Mouse (Mus musculus): ENCODE measurements around the gene Wdr45.
"Not testable (repeated sequence)": the region's sequence is repeated elsewhere in the genome, so short reads cannot be mapped to it uniquely, and the experiment has no call there.

The Wdr45 gene

DNA sequence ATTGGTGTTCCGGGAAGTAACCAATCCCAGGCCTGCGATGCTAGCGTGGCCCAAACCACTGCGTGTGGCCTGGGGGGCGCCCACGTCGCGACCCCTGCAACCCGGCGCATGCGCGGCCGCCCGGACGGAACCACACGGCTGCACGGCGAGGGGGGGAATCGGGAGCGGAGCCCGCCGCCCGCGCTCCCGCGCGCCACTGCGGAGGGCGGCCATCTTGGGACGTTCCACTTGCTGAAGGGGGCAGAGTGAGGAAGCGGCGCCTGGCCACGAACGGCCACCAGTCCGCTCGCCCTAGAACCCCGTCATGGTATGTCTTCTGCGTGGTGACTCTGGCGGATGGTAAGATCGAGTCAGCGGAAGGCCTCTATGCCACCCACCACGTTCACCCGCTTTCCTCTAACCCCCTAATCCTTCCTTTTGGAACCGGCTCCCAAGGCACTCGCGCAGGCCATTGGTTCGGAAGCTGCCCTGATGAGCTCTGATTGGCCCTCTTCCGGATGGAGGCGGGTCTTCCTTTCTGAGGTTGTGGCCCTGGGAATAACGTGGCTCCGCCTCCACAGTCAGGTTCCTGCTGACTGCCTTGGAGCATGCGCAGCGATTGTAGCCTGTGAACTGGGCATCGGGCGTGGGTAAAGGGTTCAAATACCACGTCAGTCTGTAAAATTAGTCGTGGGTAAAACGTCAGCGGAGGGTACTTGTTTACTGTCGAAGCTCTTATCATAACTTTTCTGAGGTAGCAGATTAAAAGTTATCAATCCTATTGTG lies at the start of gene Wdr45:
TSS of gene Wdr45 (plus strand) at position 199 of the 765 bp plus-strand sequence.
- peak; percentile 90 for DNase-seq

DNA sequence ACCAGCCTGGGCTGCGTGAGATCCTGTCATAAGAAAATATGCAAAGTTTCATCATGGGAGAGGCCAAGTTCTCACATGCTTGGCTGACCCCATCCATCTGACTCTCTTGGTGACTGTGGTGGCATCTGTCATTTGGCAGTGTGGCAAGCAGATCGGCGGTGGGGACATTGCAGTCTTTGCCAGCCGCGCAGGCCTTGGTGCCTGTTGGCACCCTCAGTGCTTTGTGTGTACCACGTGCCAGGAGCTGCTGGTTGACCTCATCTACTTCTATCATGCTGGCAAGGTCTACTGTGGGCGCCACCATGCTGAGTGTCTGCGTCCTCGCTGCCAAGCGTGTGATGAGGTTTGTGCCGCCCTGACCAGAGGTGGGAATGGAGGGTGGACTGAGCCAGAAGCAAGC lies 49.3 kb upstream of the Wdr45 start:
- DNase-seq, result no peak

DNA sequence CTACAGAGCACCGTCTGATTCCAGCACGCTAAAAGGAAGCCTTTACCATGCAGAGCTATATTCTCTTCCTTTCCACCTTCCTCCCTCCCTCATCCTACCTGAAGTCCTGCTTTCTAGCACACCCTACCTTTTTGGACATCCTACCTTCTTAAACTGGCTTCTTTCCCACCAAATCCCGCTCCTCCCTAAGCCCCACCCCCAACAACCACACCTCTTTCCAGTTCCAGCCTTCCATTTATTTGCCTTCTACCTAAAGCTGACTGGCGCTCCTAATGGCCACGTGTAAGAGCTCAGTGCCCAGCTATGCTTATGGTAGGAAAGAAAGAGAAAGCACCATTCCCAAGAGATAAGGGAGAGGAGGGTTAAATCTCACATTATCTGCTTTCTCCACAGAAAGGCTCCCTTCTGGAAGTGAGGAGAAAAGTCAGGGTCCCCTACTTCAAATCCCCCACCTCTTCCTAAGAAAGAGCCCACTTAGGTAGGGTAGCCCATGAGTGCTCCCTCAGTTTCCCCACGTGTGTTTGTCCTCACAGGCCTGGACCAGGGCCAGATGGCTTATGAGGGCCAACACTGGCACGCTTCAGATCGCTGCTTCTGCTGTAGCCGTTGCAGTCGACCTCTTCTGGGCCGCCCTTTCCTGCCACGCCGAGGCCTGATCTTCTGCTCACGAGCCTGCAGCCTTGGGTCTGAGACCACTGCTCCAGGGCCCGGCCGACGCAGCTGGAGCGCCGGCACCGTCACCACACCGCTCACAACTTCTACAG lies 48.2 kb upstream of the Wdr45 start:
- no peak for DNase-seq

- DNase-seq, result peak; percentile 60
Observed at GRCm38 (mm10) chrX:7670390-7670881, 43.7 kb upstream of the Wdr45 start.

- DNase-seq, result peak; percentile 57
Observed at GRCm38 (mm10) chrX:7670921-7671623, 43.1 kb upstream of the Wdr45 start, which contains the start of gene Plp2. Gene Plp2 (minus strand): TSS chrX:7671390.

DNA sequence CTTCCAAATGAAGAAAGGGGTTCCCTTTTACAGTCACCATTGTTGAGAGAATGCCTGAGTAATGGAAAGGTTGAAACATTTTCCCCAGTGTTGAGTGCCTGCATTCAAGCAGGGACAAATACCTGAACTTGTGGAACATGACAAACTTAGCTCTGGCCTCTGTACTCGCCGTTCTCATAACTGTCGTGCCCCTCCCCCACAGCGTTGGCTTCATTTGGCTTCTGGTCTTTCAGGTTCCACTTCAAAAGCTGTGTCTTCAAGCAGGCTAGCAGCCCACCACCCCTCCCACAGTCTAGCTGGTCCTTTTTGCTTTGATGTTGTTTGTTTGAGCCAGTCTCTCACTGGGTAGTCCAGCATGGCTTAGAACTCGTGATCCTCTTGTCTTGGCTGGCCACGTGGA lies 41.4 kb upstream of the Wdr45 start:
- DNase-seq, result peak; percentile 17

DNA sequence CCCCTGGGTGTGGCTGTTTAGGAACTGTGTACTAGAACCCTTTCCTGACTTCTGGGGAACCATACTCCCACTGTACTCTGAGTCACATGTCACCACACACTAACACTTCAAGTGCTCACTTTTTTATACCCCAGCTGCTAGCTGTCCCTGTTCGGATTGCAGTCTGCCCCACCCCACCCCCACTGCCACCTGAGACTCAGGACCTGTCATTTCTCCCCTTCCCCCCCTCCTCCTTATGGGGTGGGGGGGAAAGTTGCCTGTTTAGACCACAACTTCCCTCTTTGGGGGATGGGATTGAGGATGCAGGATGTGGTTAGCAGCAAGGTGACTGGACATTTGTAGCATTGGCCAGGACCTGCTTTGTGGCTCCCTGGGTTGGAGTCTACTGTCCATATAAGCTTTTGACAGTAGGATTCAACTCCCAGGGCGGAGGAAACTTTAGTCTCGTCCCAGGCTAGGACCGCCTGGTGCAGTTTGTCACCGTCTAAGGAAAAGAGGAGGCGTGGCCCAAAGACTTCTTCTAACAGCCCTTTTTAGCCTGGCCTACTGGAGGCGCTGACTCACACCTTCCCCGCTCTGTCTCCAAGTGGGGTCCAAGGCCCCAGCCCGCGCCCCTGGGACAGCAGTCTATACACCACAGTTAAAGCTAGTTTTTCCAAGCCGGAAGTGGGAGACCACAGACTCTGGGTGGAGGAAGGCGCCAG lies 40.4 kb upstream of the Wdr45 start:
- peak; percentile 66 for DNase-seq

- peak; percentile 65 for DNase-seq
Observed at GRCm38 (mm10) chrX:7674284-7675000, 39.7 kb upstream of the Wdr45 start.

DNA sequence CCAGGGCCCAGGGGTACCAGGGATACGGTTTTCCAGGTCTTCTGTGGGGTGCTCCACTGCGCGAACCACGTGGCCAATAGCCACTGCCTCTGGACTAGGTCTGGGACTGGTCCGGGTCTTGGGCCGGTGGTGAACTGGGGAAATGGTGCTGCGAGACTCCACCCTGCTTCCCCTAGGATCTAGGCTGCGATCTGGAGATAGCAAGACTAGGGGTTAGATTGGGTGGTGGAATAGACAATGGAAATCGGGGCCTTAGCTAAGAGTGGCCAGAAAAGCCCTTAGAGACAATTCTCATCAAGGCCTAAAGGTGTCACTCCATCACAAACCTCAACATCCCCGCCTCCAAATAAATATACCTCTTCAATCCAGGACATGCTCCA lies 39.1 kb upstream of the Wdr45 start:
- DNase-seq, result no peak

DNA sequence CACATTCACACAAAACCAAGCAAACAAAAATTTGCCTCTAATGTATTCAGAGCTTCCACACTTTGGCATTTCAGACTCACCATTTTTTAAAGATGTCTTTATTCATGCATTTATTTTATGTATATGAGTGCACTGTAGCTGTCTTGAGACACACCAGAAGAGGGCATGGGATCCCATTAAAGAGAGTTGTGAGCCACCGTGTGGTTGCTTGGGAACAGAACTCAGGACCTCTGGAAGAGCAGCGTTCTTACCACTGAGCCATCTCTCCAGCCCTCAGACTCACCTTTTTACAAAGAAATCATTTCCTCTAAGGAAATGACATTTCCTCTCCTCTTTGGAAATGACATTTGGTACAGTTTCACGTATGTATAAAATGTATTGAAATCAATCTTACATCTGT lies 35.1 kb upstream of the Wdr45 start:
- no peak for DNase-seq

GRCm38 (mm10) chrX:7679405-7680056 lies 34.6 kb upstream of the Wdr45 start:
- DNase-seq, result peak; percentile 93

- DNase-seq, result no peak
Observed at GRCm38 (mm10) chrX:7680057-7680412, 34.1 kb upstream of the Wdr45 start.

- no peak for DNase-seq
Observed at GRCm38 (mm10) chrX:7680864-7681263, 33.3 kb upstream of the Wdr45 start, which contains the start of gene Magix. Gene Magix (minus strand): TSS chrX:7681251.

- DNase-seq, result no peak
Observed at GRCm38 (mm10) chrX:7688321-7688720, 25.8 kb upstream of the Wdr45 start.

GRCm38 (mm10) chrX:7690486-7690885 lies 23.6 kb upstream of the Wdr45 start:
- DNase-seq, result no peak

DNA sequence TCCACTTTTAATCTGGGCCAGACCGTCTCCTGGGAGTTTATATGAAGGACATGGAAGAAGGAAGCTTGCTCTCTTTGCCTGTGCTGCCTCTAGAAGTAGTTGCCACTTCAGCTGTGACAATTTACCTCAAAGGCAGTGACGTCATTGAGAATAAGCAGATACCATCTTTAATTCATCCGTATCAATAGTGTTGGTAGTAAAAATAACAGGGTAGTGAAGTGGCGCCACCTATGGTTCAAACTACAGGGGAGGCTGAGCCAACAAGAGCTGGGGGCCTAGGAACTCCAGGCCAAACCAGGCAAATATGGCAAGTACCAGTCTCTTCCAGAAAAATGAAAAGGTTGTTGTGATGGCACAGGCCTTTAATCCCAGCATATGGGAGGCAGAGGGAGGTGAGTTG lies 21.3 kb upstream of the Wdr45 start:
- DNase-seq, result peak; percentile 60

DNA sequence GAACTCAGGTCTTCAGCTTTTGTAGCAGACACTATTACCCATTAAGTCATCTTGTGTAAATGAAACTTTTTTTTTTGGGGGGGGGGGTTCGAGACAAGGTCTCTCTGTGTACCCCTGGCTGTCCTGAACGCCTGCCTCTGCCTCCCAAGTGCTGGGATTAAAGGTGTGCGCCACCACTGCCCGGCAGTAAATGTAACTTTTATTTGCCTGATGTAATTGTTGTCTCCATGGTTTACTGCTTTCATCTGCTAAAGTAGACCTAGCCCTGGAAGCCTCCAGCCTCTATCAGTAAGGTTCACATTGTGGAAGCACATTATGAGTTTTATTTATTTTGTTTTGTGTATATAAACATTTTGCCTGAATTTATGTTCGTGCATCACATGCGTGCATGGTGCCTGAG lies 17.6 kb upstream of the Wdr45 start:
- DNase-seq, result no peak

DNA sequence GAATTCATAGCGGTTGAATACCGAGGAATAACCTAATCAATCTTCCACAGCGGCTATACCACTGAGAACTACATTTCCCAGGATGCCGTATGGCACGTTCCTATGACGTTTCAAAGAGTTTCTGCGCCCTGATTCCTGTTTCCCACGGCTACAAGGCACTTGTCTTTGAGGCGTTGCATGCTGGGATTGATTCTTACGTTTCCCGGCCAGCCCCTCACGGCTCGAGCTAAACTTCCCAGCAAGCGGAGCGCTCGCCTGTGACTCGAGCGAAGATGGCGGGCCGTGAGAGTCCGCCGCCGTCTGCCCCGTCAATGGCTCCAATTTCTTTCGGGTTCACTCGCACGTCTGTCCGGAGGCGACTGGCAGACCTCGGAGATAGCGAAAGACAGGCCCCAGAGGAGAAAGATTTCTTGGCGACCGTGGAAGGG lies 17.2 kb upstream of the Wdr45 start, which contains the start of gene Gpkow:
TSS of gene Gpkow (plus strand) at position 178 of the 428 bp plus-strand sequence.
- peak; percentile 75 for DNase-seq

- not testable (repeated sequence) for DNase-seq
Observed at GRCm38 (mm10) chrX:7713764-7714134, 384 bp upstream of the Wdr45 start.

DNA sequence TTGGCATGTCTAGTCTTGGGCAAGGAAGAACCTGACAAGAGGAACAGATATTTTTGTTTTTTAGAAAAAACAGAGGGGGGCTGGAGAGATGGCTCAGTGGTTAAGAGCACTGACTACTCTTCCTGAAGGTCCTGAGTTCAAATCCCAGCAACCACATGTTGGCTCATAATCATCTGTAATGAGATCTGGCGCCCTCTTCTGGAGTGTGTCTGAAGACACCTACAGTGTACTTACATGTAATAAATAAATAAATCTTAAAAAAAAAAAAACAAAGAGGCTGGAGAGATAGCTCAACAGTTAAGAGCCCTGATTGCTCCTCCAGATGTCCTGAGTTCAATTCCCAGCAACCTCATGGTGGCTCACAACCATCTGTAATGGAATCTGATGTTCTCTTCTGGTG lies 1.9 kb downstream of the Wdr45 start:
- peak; percentile 43 for DNase-seq

GRCm38 (mm10) chrX:7721514-7722281 lies 7.6 kb downstream of the Wdr45 start, which contains the start of gene Gm45208:
Gene Gm45208 (plus strand): TSS chrX:7722245.
- peak; percentile 63 for DNase-seq

Measured in thymus, postnatal 4 days (tissue).